Mouse (Mus musculus) A20 (cell line): ENCODE measurements around the gene Fam183b.
"Not testable (repeated sequence)": the region's sequence is repeated elsewhere in the genome, so short reads cannot be mapped to it uniquely, and the experiment has no call there.

ENCODE experiments used
- DNase-seq: peaks from one replicate; pipeline ENCODE4 v3.0.0-alpha.2; 2011; ENCODE audit warnings: low read depth, low spot score

Fam183b gene

DNA sequence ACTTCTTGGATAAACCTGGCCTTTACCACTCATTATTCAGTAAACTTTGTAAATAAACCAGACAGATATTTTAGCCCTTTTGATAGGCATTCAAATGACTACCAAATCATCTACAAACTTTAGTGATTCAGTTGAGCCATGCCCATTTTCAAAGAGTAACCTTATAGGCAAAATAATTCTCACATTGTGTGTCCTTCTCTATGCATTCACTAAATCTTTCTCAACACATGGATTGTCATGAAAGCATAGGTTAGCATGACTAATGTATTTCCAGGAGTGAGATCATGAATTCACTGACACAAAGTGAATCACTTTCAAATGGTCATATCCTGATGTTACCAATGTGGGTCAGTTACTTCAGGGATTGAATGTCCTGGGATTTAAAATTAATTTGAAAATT, 28.9 kb downstream of the Fam183b start, which contains the start of gene Olfr315:
TSS of gene Olfr315 (plus strand) at position 301 of the 400 bp plus-strand sequence.
- DNase-seq, result no peak

DNA sequence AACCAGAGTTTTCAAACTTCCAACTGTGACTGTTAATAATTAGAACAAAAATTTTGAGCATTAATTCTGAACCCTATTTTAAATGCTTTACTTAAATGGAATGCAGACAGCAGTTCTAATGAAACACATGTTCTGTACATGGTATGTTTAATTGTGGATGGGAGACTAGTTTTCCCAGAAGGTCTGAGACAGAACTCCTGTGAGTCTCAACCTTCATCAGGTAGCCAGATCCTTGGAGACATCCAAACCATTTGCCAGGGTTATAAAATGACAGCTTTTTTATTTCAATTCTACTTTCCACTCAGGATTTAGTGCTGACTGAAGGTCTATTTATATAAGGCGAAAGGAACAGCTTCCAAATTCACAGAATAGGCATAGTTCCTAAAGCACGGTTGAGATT, 49.3 kb downstream of the Fam183b start, which contains the start of gene Olfr316:
TSS of gene Olfr316 (plus strand) at position 301 of the 400 bp plus-strand sequence.
- DNase-seq, result no peak

DNA sequence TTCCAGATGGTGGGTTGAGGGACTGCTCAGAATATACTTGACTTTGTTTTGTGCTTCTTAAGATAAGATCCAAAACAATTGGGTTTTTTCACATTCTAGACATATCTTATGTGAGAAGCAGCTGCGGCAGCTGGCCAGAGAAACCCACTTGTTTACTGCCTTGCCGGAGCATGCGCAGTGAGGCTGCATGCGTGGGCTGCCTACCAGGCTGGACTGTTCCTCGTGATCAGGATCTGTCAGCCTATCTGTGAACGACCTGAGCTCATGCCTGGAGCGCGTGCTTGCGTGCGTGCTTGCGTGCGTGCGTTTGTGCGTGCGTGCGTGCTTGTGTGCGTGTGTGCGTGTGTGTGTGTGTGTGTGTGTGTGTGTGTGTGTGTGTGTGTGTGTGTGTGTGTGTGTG, 50.7 kb downstream of the Fam183b start:
- DNase-seq, result not testable (repeated sequence)
